Mouse (Mus musculus): ENCODE measurements around the gene Tdrd9. TPM values are rescaled to one million over a fixed set of nuclear protein-coding genes. Genes with fewer than 3 reads are reported as not detected.

Gene Tdrd9
- 0.68 and 0.98 TPM in 2 replicates for polyA plus RNA-seq (2015; fragmentation: Nextera tagmentation; extraction: Ambion mirVana)

- Histone ChIP-seq H3K9ac (no peak within 1 kb of the TSS), H3K4me2 (replicated peaks) (no peak within 1 kb of the TSS), H3K27me3 (no peaks in the 10 kb centered on the region), H3K27ac (no peak within 1 kb of the TSS), H3K36me3 (no peaks in the 10 kb centered on the region), H3K4me1 (peaks cover 1% of the 10 kb centered on the region), H3K4me3 (no peak within 1 kb of the TSS), H3K9me3 (peaks cover 4% of the 10 kb centered on the region; the same call in 1 of the 2 replicates)
- no peak for ATAC-seq (ENCODE audit: low FRiP score, low read depth)
- WGBS, result 82% methylated on average over 18 of the region's 18 CpGs
Observed at GRCm38 (mm10) chr12:111971231-111971686, at the start of gene Tdrd9. Gene Tdrd9 (plus strand): TSS chr12:111971559.

DNA sequence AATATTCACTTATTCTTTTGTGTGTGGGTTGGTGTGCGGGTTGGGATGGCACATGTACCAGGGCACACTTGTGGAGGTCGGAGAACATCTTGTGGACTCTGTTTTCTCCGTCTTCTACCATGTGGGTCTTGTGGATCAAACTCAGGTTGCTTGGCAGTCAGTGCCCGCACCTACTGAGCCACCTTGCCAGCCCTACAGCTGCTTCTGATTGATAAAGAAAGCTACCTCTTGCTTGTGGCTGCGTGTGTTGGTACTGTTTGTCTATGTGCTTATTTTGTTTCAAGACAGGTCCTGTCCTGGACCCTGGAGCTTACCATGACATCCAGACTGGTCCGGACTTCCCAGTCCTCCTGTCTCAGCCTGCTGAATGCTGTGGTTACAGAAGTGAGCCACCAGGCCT lies 48.2 kb upstream of the Tdrd9 start:
- ATAC-seq (ENCODE audit: low FRiP score, low read depth), result no peak

DNA sequence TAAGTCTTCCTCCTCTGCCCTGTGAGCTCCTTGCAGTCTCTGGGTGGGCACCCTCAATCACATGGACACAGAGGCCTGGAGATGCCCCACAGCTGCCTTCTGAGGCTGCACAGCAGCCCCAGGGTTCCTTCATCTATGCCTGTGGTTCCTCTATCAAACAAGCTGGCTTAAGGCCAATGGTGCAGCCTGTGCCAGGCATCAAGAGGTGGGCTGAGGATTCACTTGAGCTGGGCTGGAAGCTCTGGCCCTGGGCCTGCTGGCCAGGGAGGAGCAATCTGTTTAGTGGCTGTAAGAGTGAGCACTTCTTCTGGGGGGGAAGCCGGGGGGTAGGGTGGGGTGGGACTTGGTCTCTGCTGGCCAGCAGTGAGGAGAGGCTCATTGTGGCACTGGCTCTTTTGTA lies 44.0 kb upstream of the Tdrd9 start:
- WGBS, result 67% methylated on average over 1 of the region's 1 CpGs
- Histone ChIP-seq H3K4me3 (no peak overlapping the region), H3K27ac (no peak overlapping the region), H3K4me1 (peaks cover 21% of the 10 kb centered on the region), H3K27me3 (no peaks in the 10 kb centered on the region), H3K9ac (no peak overlapping the region; the same call in 1 of the 2 replicates), H3K4me2 (replicated peaks) (no peak overlapping the region), H3K36me3 (no peaks in the 10 kb centered on the region), H3K9me3 (no peaks in the 10 kb centered on the region)
- no peak for ATAC-seq (ENCODE audit: low FRiP score, low read depth)

More for the DNA sequence above, 48.2 kb upstream of the Tdrd9 start:
- peaks cover 17% of the 10 kb centered on the region for H3K4me1 ChIP-seq
- no peak overlapping the region for H3K9ac ChIP-seq
- no peaks in the 10 kb centered on the region for H3K36me3 ChIP-seq
- no peak overlapping the region for H3K27ac ChIP-seq
- no peaks in the 10 kb centered on the region for H3K9me3 ChIP-seq
- H3K4me3 ChIP-seq, result no peak overlapping the region
- H3K4me2 ChIP-seq (replicated peaks), result no peak overlapping the region
- 83% methylated on average over 6 of the region's 6 CpGs for WGBS
- no peaks in the 10 kb centered on the region for H3K27me3 ChIP-seq

GRCm38 (mm10) chr12:111928411-111928966 lies 42.9 kb upstream of the Tdrd9 start:
- no peak overlapping the region for H3K4me3 ChIP-seq
- H3K4me2 ChIP-seq (replicated peaks), result no peak overlapping the region
- H3K27me3 ChIP-seq, result no peaks in the 10 kb centered on the region
- H3K4me1 ChIP-seq, result peaks cover 25% of the 10 kb centered on the region
- 78% methylated on average over 18 of the region's 18 CpGs for WGBS
- 0 out of 2 replicates have a peak overlapping the region, but pooled peaks have one; percentile 10 for H3K27ac ChIP-seq
- H3K9me3 ChIP-seq, result no peaks in the 10 kb centered on the region
- no peaks in the 10 kb centered on the region for H3K36me3 ChIP-seq
- ATAC-seq (ENCODE audit: low FRiP score, low read depth), result no peak
- no peak overlapping the region for H3K9ac ChIP-seq

DNA sequence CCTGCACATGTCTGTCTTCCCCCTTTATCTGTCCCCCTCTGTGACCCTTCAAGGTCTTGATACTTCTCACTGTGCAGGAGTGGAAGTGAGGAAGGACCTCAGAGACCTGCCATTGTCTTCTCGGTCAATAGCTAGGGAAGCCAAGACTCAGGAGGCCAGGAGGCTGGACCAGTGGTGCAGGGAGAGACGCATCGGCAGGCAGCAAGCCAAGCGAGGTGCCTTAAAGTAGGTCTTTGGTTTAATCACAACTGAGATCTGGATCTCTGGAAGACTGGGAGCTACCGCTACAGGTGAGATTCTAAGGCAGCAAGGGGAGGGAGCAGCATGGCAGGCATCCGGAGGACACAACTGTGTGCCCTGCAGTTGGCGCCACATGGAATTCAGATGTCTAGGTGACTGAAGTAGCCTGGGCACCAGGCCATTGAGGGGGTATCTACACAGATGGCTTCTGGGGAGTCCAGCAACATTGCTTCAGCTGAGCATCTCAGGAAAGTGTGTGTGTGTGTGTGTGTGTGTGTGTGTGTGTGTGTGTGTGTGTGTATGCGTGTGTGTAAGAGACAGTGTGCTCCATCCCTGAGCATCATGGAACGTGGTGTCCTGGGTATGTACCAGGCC lies 39.8 kb upstream of the Tdrd9 start:
- no peaks in the 10 kb centered on the region for H3K36me3 ChIP-seq
- no peaks in the 10 kb centered on the region for H3K9me3 ChIP-seq
- no peaks in the 10 kb centered on the region for H3K27me3 ChIP-seq
- no peak overlapping the region for H3K27ac ChIP-seq
- H3K4me1 ChIP-seq, result peaks cover 31% of the 10 kb centered on the region
- WGBS, result 87% methylated on average over 9 of the region's 9 CpGs
- H3K9ac ChIP-seq, result no peak overlapping the region
- no peak for ATAC-seq (ENCODE audit: low FRiP score, low read depth)
- H3K4me3 ChIP-seq, result no peak overlapping the region
- no peak overlapping the region for H3K4me2 ChIP-seq (replicated peaks)

DNA sequence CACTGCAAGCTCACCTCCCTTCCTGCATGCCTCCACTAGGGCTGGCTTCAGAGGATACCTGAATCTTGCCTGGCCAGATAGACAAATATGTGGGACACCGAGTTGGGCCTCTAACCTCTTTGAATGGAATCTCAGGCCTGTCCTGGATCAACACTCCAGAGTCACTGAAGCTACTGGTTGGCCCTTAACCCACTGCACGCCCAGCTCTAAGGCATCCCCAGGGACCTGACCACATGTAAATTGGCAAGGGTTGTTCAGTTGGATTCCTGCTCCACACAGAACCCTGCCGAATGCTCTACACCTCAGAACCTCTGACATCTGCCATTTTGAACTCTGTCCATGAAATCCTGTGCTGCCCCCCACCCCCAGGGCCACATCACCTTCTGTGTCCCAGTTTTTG lies 38.8 kb upstream of the Tdrd9 start:
- no peaks in the 10 kb centered on the region for H3K36me3 ChIP-seq
- no peaks in the 10 kb centered on the region for H3K27me3 ChIP-seq
- no peak for ATAC-seq (ENCODE audit: low FRiP score, low read depth)
- H3K4me3 ChIP-seq, result no peak overlapping the region
- H3K9me3 ChIP-seq, result no peaks in the 10 kb centered on the region
- H3K4me1 ChIP-seq, result peaks cover 33% of the 10 kb centered on the region
- no peak overlapping the region for H3K27ac ChIP-seq
- 65% methylated on average over 3 of the region's 3 CpGs for WGBS
- H3K4me2 ChIP-seq (replicated peaks), result no peak overlapping the region
- no peak overlapping the region for H3K9ac ChIP-seq

DNA sequence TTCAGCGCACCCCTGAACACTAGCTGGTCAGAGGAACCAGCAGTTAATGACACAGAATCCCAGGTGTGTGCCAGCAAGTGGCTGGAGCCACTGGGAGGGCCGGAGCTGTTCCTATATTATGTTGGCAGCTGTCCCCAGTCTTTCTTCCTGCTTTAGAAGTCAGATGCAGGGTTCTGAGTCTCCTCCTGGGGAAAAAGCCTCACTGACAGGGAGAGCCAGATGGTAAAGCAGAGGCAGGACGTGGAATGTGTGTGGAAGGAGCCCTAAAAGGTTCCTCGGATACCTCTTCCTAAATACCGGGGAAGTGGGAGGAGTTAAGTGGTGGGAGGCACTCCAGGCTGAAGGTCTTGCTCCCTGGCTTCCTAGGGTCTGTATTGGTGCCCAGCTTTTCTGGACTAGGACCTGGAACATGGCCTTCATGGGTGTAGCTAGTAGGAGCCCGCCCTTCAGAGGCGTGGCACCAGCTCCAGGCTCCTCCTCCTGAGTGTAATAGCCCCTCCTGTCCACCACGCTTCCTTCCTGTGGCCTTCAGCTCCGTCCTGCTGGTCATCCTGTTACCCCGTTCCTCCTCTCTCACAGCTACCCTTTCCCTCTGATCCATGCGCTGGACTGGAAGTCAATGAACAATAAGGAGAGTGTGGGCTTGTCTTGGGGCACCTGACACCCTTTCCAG lies 38.2 kb upstream of the Tdrd9 start:
- Histone ChIP-seq H3K9ac (no peak overlapping the region), H3K9me3 (no peaks in the 10 kb centered on the region), H3K4me3 (no peak overlapping the region), H3K27me3 (no peaks in the 10 kb centered on the region), H3K36me3 (no peaks in the 10 kb centered on the region), H3K4me1 (peaks cover 39% of the 10 kb centered on the region), H3K4me2 (replicated peaks) (no peak overlapping the region), H3K27ac (peak overlapping the region; percentile 2; the same call in 1 of the 2 replicates)
- WGBS, result 47% methylated on average over 11 of the region's 11 CpGs
- ATAC-seq (ENCODE audit: low FRiP score, low read depth), result no peak

GRCm38 (mm10) chr12:111933971-111934370 lies 37.4 kb upstream of the Tdrd9 start:
- Histone ChIP-seq H3K27me3 (no peaks in the 10 kb centered on the region), H3K4me1 (peaks cover 47% of the 10 kb centered on the region), H3K4me2 (replicated peaks) (no peak overlapping the region), H3K9me3 (no peaks in the 10 kb centered on the region), H3K4me3 (no peak overlapping the region), H3K27ac (no peak overlapping the region), H3K36me3 (no peaks in the 10 kb centered on the region), H3K9ac (no peak overlapping the region)
- WGBS, result 75% methylated on average over 2 of the region's 2 CpGs
- no peak for ATAC-seq (ENCODE audit: low FRiP score, low read depth)

DNA sequence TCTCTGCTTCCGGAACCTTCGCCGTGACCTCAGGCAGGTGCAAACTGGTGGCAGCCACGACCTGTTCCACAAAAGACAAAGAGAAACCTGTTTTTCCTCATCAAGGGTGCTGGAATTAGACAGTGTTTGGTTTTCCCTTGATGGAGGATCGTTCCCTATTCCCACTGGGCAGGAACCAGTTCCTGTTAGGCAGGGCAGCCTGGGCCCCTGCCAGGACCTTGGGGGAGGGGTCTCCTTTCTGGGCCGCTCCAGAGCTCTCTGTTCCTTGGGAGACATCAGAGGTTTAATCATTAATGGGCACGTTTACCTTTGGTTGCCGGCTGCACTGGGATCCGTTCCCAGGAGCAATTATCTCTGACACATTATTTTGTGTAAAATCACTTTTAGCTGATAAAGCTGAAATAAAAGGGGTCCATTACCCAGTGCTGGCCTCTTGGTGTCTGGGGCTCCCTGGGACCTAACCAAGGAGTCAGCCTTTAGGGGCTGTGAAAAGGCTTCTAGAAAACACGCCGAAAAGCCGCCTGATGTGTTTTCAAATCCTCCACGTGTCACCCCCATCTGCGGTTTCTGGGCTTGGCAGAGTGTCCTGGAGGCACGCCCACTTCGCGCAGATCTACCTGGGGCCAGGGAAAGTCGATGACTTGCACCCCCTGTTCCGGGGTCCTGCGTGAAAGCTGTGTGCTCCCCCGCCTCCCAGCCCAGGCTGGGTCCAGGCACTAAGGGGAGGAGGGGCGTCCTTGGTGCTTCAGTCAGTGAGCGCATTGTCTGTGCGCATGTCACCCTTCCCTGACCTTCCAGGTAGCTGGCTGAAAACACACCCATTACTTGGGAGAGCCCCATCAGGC lies 34.4 kb upstream of the Tdrd9 start:
- Histone ChIP-seq H3K9ac (0 out of 2 replicates have a peak overlapping the region, but pooled peaks have one; percentile 39), H3K4me3 (no peak overlapping the region), H3K36me3 (no peaks in the 10 kb centered on the region), H3K9me3 (no peaks in the 10 kb centered on the region), H3K4me1 (peaks cover 56% of the 10 kb centered on the region), H3K4me2 (replicated peaks) (peak overlapping the region; percentile 25; the same call in 1 of the 2 replicates), H3K27ac (peak overlapping the region; percentile 53; the same call in 1 of the 2 replicates), H3K27me3 (no peaks in the 10 kb centered on the region)
- WGBS, result 38% methylated on average over 24 of the region's 24 CpGs
- no peak for ATAC-seq (ENCODE audit: low FRiP score, low read depth)

DNA sequence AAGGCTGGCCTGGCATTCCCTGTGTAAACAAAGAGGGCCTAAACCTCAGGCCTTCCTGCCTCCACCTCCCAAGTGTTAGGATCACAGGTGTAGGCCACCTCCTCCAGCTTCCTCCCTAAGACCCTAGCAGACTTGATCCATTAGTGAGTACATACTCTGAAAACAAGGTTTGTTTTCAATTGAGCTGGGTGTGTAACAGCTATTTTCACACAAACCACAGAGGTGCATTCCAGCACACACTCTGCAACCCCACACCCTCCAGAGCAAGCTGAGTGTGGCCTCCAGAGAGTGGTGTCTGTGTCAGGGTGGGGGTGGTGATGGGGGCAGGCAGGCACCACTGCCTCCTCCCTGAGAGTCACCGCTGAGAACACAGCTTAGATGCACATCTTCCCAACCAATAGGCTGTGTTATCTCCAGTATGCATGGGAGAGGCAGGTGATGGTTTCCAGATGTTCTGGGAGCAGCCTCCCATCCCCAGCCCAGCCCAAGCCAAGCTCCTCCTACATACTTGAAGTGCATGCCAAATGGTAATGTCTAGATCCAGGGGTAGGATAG lies 32.7 kb upstream of the Tdrd9 start:
- ATAC-seq (ENCODE audit: low FRiP score, low read depth), result peak; percentile 84
- no peaks in the 10 kb centered on the region for H3K9me3 ChIP-seq
- peaks cover 40% of the 10 kb centered on the region for H3K4me1 ChIP-seq
- peak overlapping the region; percentile 91 for H3K27ac ChIP-seq
- H3K36me3 ChIP-seq, result no peaks in the 10 kb centered on the region
- no peaks in the 10 kb centered on the region for H3K27me3 ChIP-seq
- H3K4me3 ChIP-seq, result no peak overlapping the region
- peak overlapping the region; percentile 7; the same call in 1 of the 2 replicates for H3K4me2 ChIP-seq (replicated peaks)
- 12% methylated on average over 1 of the region's 1 CpGs for WGBS
- H3K9ac ChIP-seq, result no peak overlapping the region

- WGBS, result 72% methylated on average over 10 of the region's 10 CpGs
- H3K27ac ChIP-seq, result no peak overlapping the region
Observed at GRCm38 (mm10) chr12:111943421-111944064, 27.8 kb upstream of the Tdrd9 start.

More at GRCm38 (mm10) chr12:111943421-111944064, 27.8 kb upstream of the Tdrd9 start:
- H3K4me1 ChIP-seq, result peaks cover 27% of the 10 kb centered on the region
- H3K9ac ChIP-seq, result no peak overlapping the region; the same call in 1 of the 2 replicates
- no peak for ATAC-seq (ENCODE audit: low FRiP score, low read depth)
- H3K36me3 ChIP-seq, result no peaks in the 10 kb centered on the region
- H3K27me3 ChIP-seq, result no peaks in the 10 kb centered on the region
- no peak overlapping the region for H3K4me3 ChIP-seq
- no peak overlapping the region for H3K4me2 ChIP-seq (replicated peaks)
- H3K9me3 ChIP-seq, result no peaks in the 10 kb centered on the region
